Mouse (Mus musculus): ENCODE results near the gene Notum. TPM values are rescaled to one million over a fixed set of nuclear protein-coding genes. Genes with fewer than 3 reads are reported as not detected.

The Notum gene
- polyA plus RNA-seq, 1 experiment from 2014 or later: 7.2 TPM

DNA sequence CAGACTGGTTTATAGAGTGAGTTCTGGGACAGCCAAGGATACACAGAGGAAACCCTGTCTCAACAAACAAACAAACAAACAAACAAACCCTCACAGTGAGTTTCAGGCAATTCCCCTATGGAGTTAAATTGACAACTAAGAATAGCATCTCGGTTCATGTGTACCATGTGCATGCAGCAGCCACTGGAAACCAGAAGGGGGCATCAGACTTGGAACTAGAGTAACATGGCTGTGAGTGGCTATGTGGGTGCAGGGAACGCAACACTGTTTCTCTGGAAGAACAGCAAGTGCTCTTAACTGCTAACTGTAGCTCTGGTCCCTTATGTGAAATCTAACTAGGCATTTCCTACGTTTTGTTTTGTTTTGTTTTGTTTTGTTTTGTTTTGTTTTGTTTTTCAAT lies 9.1 kb downstream of the Notum start:
- ATAC-seq (ENCODE audit: insufficient number of reproducible peaks, insufficient read depth, low FRiP score, low TSS enrichment, low read depth): no peak
- WGBS: 63% methylated on average over 3 of the region's 3 CpGs
- Histone ChIP-seq H3K4me2 (no peak overlapping the region), H3K36me3 (no peaks in the 10 kb centered on the region), H3K9me3 (no peaks in the 10 kb centered on the region), H3K27ac (no peak overlapping the region), H3K9ac (no peak overlapping the region), H3K4me3 (no peak overlapping the region), H3K27me3 (peaks cover 42% of the 10 kb centered on the region), H3K4me1 (peaks cover 7% of the 10 kb centered on the region)

DNA sequence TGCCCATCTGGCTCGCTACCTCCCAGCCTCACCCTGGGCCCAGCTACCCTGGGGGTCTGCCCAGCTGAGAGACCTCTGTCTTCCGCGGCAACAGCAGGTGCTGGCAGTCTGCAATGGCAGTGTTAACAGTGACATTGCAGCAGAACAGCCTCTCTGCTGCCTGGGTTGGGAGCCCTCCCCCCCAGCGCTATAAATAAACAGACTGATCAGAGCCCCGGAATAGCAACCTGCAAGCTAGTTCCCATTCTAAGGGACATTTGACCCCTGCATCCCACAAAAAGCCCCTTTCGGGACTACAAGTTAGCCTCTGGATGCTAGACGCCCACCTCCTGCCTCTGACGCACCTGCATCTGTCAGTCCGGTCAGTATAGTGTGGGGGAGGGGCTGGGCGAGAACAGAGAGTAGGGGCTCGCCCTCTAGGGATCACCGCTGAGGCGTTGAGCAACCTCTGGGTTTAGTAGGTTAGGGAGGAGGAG lies 12.9 kb downstream of the Notum start, which contains the start of gene Myadml2:
Gene Myadml2, minus strand, starts transcription at position 158 of the 476 bp plus-strand sequence.
- Histone ChIP-seq H3K36me3 (no peaks in the 10 kb centered on the region), H3K9me3 (no peaks in the 10 kb centered on the region), H3K4me2 (peak within 1 kb of the TSS; percentile 30), H3K4me3 (no peak within 1 kb of the TSS), H3K9ac (0 out of 2 replicates have a peak within 1 kb of the TSS, but pooled peaks have one; percentile 27), H3K4me1 (peaks cover 16% of the 10 kb centered on the region), H3K27ac (no peak within 1 kb of the TSS), H3K27me3 (peaks cover 20% of the 10 kb centered on the region)
- WGBS: 8% methylated on average over 13 of the region's 13 CpGs
- ATAC-seq (ENCODE audit: insufficient number of reproducible peaks, insufficient read depth, low FRiP score, low TSS enrichment, low read depth): no peak

DNA sequence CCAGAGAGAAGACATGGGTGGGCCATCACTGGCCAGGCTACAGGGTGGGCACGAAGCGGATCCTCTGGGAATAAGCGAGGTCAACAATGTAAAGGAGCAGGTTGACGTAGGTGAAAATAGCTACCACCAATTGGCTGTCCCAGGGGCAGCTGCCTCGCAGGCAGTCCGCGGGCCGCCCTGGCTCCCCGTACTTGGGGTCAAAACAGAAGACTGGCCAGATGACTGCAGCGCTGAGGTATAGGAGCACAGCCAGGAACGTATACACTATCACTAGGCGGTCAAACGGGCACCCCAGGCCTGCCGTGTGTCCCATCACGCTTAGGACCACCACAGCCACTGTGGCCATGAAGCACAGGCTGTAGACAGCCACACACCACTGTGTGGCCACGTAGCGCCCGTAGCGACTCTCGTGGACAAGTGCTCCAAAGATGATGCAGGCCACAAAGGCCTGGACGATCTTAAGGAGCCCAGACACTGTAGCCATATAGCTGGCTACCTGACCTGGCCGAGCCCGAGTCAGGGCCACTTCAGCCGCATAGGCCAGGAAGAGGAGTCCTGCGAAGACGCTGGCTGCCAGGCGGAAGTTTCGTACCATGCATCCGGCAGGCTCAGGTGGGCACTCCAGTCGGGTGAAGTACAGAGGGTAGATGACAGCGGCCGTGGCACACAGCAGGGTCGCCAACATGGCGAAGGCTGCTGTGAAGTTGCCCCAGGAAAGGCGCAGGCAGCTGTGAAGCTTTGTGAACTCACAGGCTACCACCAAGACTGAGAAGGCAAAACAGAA lies 13.7 kb downstream of the Notum start:
- no peak overlapping the region for H3K27ac ChIP-seq
- no peak overlapping the region for H3K4me3 ChIP-seq
- H3K9me3 ChIP-seq: no peaks in the 10 kb centered on the region
- H3K4me1 ChIP-seq: peaks cover 24% of the 10 kb centered on the region
- no peak overlapping the region for H3K4me2 ChIP-seq
- H3K36me3 ChIP-seq: no peaks in the 10 kb centered on the region
- no peak for ATAC-seq (ENCODE audit: insufficient number of reproducible peaks, insufficient read depth, low FRiP score, low TSS enrichment, low read depth)
- H3K27me3 ChIP-seq: peaks cover 20% of the 10 kb centered on the region
- WGBS: 77% methylated on average over 35 of the region's 35 CpGs
- H3K9ac ChIP-seq: 0 out of 2 replicates have a peak overlapping the region, but pooled peaks have one; percentile 27

DNA sequence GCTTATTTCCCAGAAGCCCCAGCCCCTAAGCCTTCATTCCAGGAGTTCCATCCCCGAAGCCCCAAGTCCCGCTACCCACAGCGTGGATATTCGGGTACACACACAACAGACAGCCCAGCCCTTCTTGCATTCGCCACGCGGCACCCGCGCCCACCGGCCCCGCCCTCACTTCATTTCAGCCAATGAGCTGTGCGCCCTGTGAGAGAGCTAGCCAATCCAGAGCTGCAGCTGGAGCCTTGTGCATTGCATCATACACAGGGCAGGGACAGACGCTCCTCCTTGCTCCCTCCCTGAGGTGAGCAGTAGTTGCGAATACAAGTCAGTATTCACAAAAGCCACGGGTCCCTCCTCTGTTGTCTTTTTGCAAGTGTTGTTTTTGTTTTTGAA lies 17.4 kb downstream of the Notum start, which contains the start of gene Pycr1:
Gene Pycr1, minus strand, starts transcription at position 169 of the 387 bp plus-strand sequence.
- Histone ChIP-seq H3K27ac (peak within 1 kb of the TSS; percentile 78), H3K4me3 (peak within 1 kb of the TSS; percentile 52), H3K27me3 (peaks cover 17% of the 10 kb centered on the region), H3K9me3 (no peaks in the 10 kb centered on the region), H3K4me1 (peaks cover 26% of the 10 kb centered on the region), H3K4me2 (peak within 1 kb of the TSS; percentile 94), H3K36me3 (no peaks in the 10 kb centered on the region), H3K9ac (peak within 1 kb of the TSS; percentile 80)
- ATAC-seq (ENCODE audit: insufficient number of reproducible peaks, insufficient read depth, low FRiP score, low TSS enrichment, low read depth): peak; percentile 98
- under 1% methylated on average over 15 of the region's 15 CpGs for WGBS

DNA sequence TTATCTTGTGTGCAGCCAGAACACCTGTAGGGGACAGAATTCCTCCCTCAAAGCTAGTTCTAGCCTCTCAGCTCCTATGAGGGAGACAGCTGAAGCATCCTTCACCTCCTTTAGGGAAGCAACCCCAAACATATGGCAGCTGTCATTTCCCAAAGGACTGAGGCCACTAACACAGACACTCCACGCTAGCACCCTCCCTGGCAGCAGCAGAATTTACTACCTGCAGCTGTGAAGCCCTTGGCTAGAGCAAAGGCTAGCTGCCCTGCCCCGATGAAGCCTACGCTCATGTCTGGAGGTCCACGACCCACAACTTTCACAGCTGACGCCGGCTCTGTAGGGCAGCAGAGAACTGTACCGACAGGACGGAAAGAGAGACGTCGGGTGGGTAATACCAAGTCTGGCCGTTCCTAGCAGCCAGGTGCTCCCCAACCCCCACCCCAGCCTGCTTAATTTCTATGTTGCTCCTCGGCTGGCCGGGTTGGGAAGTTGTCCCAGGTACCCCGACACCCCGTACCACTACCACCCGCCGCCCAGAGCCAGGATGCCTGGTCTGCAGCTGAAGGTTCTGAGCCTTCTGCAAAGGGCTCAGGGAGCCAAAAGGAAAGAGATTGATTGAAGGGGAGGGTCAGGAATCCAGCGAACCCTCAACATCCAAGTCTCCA lies 17.9 kb downstream of the Notum start:
- Histone ChIP-seq H3K4me3 (peak overlapping the region; percentile 52), H3K9ac (peak overlapping the region; percentile 80), H3K36me3 (no peaks in the 10 kb centered on the region), H3K4me1 (peaks cover 24% of the 10 kb centered on the region), H3K4me2 (peak overlapping the region; percentile 94), H3K27me3 (peaks cover 15% of the 10 kb centered on the region), H3K9me3 (no peaks in the 10 kb centered on the region), H3K27ac (peak overlapping the region; percentile 78)
- WGBS: 1% methylated on average over 18 of the region's 18 CpGs
- ATAC-seq (ENCODE audit: insufficient number of reproducible peaks, insufficient read depth, low FRiP score, low TSS enrichment, low read depth): no peak

DNA sequence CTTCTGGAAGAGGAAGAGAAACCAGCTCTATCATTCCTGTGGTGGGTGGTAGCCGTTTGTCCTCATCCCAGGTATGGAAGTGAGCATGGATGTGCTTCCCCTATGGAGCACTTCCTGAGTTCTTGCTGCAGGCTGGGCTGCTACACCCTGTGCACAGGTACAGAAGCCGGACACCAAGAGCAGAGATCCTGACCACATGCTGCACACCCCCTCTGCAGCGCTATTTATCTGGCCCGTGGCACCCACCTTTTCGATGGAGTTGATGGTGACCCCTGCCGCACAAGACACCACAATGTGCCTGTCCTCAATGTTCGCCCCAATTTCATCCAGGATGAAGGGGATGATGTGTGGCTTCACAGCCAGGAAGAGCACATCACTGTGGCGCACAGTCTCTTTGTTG lies 19.1 kb downstream of the Notum start:
- H3K4me3 ChIP-seq: no peak overlapping the region
- peak overlapping the region; percentile 80 for H3K9ac ChIP-seq
- H3K9me3 ChIP-seq: no peaks in the 10 kb centered on the region
- peaks cover 3% of the 10 kb centered on the region; the same call in 1 of the 2 replicates for H3K27me3 ChIP-seq
- no peak for ATAC-seq (ENCODE audit: insufficient number of reproducible peaks, insufficient read depth, low FRiP score, low TSS enrichment, low read depth)
- peak overlapping the region; percentile 94; the same call in 1 of the 2 replicates for H3K4me2 ChIP-seq
- H3K4me1 ChIP-seq: peaks cover 19% of the 10 kb centered on the region
- 85% methylated on average over 8 of the region's 8 CpGs for WGBS
- no peaks in the 10 kb centered on the region for H3K36me3 ChIP-seq
- H3K27ac ChIP-seq: no peak overlapping the region

DNA sequence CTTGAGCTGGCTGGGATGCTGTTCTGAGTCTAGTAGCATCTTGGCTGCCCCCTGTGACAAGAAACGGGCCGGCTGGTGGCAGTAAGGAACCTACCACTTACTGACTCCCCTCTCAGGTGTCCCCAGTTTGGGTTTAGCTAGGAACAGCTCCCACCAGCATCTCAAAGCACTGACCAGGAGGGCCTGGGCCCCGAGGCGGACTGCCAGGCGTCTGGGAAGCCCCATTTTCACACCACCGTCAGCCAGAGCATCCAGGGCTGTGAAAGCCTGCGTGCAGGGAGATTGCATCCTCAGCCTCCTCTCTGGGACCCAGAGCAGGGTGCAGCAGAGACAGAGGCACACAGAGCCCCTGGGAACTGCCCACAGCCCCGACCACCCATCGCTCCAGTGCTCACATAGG lies 19.7 kb downstream of the Notum start:
- Histone ChIP-seq H3K4me3 (no peak overlapping the region), H3K4me1 (peaks cover 19% of the 10 kb centered on the region), H3K36me3 (no peaks in the 10 kb centered on the region), H3K9me3 (no peaks in the 10 kb centered on the region), H3K27me3 (no peaks in the 10 kb centered on the region), H3K27ac (no peak overlapping the region), H3K4me2 (no peak overlapping the region), H3K9ac (peak overlapping the region; percentile 8; the same call in 1 of the 2 replicates)
- 68% methylated on average over 9 of the region's 9 CpGs for whole genome bisulfite sequencing
- no peak for ATAC-seq (ENCODE audit: insufficient number of reproducible peaks, insufficient read depth, low FRiP score, low TSS enrichment, low read depth)

DNA sequence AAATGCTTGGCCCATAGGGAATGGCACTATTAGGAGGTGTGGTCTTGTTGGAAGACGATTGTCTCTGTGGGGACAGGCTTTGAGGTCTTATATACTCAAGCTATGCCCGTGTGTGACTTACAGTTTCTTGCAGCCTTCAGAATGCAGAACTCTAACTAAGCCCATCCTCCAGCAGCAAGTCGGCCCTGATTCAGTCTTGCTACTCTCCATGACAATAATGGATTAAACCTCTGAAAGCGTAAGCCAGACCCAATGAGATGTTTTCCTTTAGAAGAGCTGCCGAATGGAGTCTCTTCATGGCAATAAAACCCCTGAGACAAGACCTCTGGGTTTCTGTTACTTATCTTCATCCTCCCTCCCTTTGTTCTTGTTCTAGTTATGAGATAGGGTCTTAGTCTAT lies 26.2 kb downstream of the Notum start:
- Histone ChIP-seq H3K27ac (no peak overlapping the region), H3K4me2 (no peak overlapping the region), H3K36me3 (peaks cover under 1% of the 10 kb centered on the region; the same call in 1 of the 2 replicates), H3K9me3 (no peaks in the 10 kb centered on the region), H3K4me1 (peaks cover 26% of the 10 kb centered on the region), H3K9ac (no peak overlapping the region), H3K27me3 (no peaks in the 10 kb centered on the region), H3K4me3 (no peak overlapping the region)
- no peak for ATAC-seq (ENCODE audit: insufficient number of reproducible peaks, insufficient read depth, low FRiP score, low TSS enrichment, low read depth)
- WGBS: 80% methylated on average over 5 of the region's 5 CpGs

DNA sequence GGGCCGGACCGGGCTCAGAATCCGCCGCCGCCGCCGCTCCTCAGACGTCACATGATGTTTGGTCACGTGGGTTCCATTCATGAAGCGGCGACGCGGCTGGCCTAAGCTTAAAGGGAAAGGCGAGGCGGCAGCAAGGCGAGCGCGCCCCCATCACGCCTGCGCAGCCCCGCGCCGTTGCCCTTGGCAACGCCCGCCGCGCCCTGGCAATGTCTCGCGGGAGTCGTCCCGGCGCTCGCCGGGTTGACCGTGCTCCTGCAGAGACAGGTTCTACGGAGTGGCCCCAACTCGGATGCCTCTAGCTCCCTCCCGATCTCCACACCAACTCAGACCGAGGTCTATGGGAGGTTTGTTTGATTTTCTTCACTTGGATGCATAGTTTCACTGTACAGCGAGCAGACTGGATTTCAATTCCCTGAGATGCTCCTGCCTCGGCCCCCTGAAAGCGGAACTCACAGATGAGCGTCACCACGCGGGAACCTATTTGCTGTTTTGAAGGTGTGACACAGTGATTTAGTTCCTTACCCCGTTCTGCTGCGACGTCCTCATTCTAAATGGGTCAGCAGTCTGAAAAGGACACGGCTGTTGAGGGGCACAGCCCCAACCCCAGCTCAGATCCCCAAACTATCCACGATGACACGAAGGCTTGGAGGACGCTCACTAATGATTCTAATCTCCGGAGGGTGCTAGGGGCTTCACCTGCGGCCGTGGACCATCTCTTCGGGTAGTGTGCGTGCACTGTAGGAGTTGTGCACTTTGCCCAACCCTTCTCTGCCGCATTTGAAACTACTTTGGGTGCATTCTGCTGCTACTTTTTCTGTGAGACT lies 27.2 kb downstream of the Notum start, which contains the start of gene Mafg:
Gene Mafg, minus strand, starts transcription at position 81 of the 824 bp plus-strand sequence.
- peak within 1 kb of the TSS; percentile 86 for H3K27ac ChIP-seq
- no peaks in the 10 kb centered on the region for H3K9me3 ChIP-seq
- H3K9ac ChIP-seq: peak within 1 kb of the TSS; percentile 94
- no peaks in the 10 kb centered on the region for H3K27me3 ChIP-seq
- ATAC-seq (ENCODE audit: insufficient number of reproducible peaks, insufficient read depth, low FRiP score, low TSS enrichment, low read depth): peak; percentile 86
- H3K4me1 ChIP-seq: peaks cover 28% of the 10 kb centered on the region
- WGBS: 11% methylated on average over 58 of the region's 58 CpGs
- H3K4me3 ChIP-seq: peak within 1 kb of the TSS; percentile 97
- H3K4me2 ChIP-seq: peak within 1 kb of the TSS; percentile 76
- H3K36me3 ChIP-seq: peaks cover 11% of the 10 kb centered on the region

DNA sequence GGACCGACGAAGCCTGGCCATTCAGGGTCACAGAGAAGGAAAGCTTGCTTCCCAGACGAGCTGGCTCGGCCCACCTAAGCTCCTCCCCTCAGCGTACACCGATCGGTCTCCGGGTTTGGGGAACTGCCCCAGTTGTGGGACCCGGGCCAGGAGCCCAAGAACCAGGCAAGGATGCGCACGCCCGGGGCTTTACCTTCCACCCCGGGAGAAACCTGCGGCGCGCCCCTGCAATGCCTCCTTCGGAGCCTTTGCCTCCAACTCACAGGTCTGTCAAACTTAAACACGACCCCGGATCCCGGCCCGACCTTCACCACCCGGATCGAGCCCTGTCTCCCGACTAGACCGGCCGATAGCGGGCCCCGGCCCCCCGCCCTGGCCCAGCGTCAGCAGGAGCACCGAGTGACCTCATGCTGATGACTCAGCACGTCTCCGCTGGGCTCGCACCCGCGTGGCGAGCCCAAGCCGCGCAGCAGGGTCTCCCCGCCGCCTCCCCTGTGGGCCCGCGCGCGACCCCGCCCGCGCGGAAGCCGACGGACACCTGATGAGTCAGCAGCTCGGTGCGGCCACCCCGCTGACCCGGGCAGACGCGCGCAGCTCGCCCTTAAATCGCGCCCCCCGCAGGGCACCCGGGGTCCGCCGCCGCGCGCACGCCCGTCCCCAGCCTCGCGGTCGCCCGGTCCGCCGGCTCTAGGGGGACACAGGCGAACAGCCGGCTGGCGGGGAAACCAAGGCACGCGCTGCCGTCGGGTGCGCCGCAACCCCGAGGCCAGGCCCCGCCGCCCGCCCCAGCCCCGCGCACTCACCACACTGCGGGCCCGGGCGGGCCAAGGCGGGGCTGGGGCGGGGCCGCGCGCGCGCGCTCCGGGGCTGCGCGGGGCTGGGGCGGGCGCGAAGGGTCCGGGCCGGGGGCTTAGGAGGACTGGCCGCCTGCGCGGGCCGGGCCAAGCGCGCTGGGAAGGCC lies 28.1 kb downstream of the Notum start:
- ATAC-seq (ENCODE audit: insufficient number of reproducible peaks, insufficient read depth, low FRiP score, low TSS enrichment, low read depth): peak; percentile 81
- peak overlapping the region; percentile 94 for H3K9ac ChIP-seq

More for the DNA sequence above, 28.1 kb downstream of the Notum start:
- under 1% methylated on average over 95 of the region's 116 CpGs for whole genome bisulfite sequencing
- Histone ChIP-seq H3K36me3 (peaks cover 15% of the 10 kb centered on the region), H3K9me3 (no peaks in the 10 kb centered on the region), H3K4me2 (peak overlapping the region; percentile 76), H3K27me3 (no peaks in the 10 kb centered on the region), H3K4me3 (peak overlapping the region; percentile 97), H3K27ac (peak overlapping the region; percentile 86), H3K4me1 (peaks cover 28% of the 10 kb centered on the region)

Measured in embryonic facial prominence, embryonic 13.5 days (tissue).